Mouse (Mus musculus) brain, embryonic 14.5 days (tissue): ENCODE results near the gene Dhx57.

Experiments
- CTCF ChIP-seq: fragments of 200-500 bp; IDR thresholded peaks from 2 replicates; pipeline ENCODE4 v1.5.1; 2012; ENCODE audit warnings: inconsistent platforms, mild to moderate bottlenecking, moderate library complexity, borderline replicate concordance; ENCODE audit not compliant: insufficient read depth, insufficient read length; ENCODE audit errors: extremely low read depth
- POLR2A ChIP-seq: fragments of 200-500 bp; IDR thresholded peaks from 2 replicates; pipeline ENCODE4 v1.6.1; 2012; ENCODE audit warnings: mild to moderate bottlenecking, inconsistent platforms, borderline replicate concordance; ENCODE audit not compliant: poor library complexity, insufficient read depth, insufficient read length, severe bottlenecking; ENCODE audit errors: extremely low read depth

DNA sequence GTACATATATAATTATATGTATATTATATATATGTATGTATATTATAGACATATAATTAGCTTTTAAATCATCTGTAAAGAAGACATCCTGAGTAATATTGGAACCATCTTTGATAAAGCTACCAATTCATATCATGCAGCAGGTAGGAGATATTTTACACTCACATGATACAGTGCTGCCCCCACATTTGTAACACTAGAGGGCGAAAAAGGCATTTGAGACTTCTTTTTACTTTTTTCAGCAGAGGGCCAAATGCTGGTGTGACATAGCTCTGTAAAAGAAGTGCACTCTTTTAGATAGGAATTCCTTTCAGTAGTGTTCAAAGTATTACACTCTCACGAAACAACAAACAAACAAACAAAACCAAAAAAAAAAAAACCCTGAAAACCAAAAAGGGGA is 872 bp upstream of the Dhx57 start:
- peak; percentile 51; the same call in 1 of the 2 replicates for TF ChIP-seq CTCF
- TF ChIP-seq POLR2A, result no peak
